Mouse (Mus musculus) cerebellum, postnatal 36 days (tissue): Measurements from ENCODE around the gene Hist1h2bg.

Source experiments
- DNase-seq, 2 experiments: peaks; one replicate each; pipeline ENCODE4 v3.0.0; 2021 to 2022; ENCODE audit warnings: mixed read lengths in 2 of 2

Hist1h2bg gene

GRCm38 (mm10) chr13:23571022-23571503 is at the start of gene Hist1h2bg, which contains the start of gene Hist1h2ae:
TSS of gene Hist1h2bg (plus strand) at chr13:23571396.
TSS of gene Hist1h2ae (minus strand) at chr13:23571220.
- peak; percentile 52 to 73 for DNase-seq

- peak; percentile 78 to 83 for DNase-seq
Measured at GRCm38 (mm10) chr13:23521703-23522102, 49.5 kb upstream of the Hist1h2bg start.

GRCm38 (mm10) chr13:23523976-23524375 is 47.2 kb upstream of the Hist1h2bg start:
- DNase-seq: no peak

GRCm38 (mm10) chr13:23524654-23525053 is 46.5 kb upstream of the Hist1h2bg start:
- peak; percentile 72 to 73 for DNase-seq

GRCm38 (mm10) chr13:23525901-23526300 is 45.3 kb upstream of the Hist1h2bg start:
- DNase-seq: no peak

GRCm38 (mm10) chr13:23526312-23526711 is 44.9 kb upstream of the Hist1h2bg start:
- DNase-seq: peak; percentile 83 to 92

- DNase-seq: no peak
Measured at GRCm38 (mm10) chr13:23529005-23529404, 42.2 kb upstream of the Hist1h2bg start.

- no peak for DNase-seq
Measured at GRCm38 (mm10) chr13:23529480-23530165, 41.6 kb upstream of the Hist1h2bg start.

- peak; percentile 40 to 69 for DNase-seq
Measured at GRCm38 (mm10) chr13:23530181-23530900, 40.9 kb upstream of the Hist1h2bg start.

- peak; percentile 95 to 97 for DNase-seq
Measured at GRCm38 (mm10) chr13:23530901-23531875, 40.0 kb upstream of the Hist1h2bg start, which contains the start of gene Hist1h4h. TSS of gene Hist1h4h (plus strand) at chr13:23531050.

- no peak for DNase-seq
Measured at GRCm38 (mm10) chr13:23532262-23533075, 38.7 kb upstream of the Hist1h2bg start.

GRCm38 (mm10) chr13:23533560-23534367 is 37.4 kb upstream of the Hist1h2bg start, which contains the start of gene Hist1h2af:
TSS of gene Hist1h2af (plus strand) at chr13:23533906.
- DNase-seq: peak; percentile 59 to 70

GRCm38 (mm10) chr13:23534368-23535131 is 36.6 kb upstream of the Hist1h2bg start:
- no peak for DNase-seq

GRCm38 (mm10) chr13:23535137-23536075 is 35.8 kb upstream of the Hist1h2bg start, which contains the start of gene Hist1h3g:
TSS of gene Hist1h3g (plus strand) at chr13:23535422.
- DNase-seq: peak; percentile 79 to 88

GRCm38 (mm10) chr13:23536076-23536822 is 34.9 kb upstream of the Hist1h2bg start:
- DNase-seq: no peak

- no peak for DNase-seq
Measured at GRCm38 (mm10) chr13:23537006-23537710, 34.0 kb upstream of the Hist1h2bg start.

- no peak for DNase-seq
Measured at GRCm38 (mm10) chr13:23538249-23538648, 32.9 kb upstream of the Hist1h2bg start.
